Mouse (Mus musculus) neural tube, embryonic 10.5 days (tissue): Measurements from ENCODE around the gene Arap2.
A peak's percentile ranks its signal among the peaks of the same experiment; 100 is the strongest.

Experiments used
- DNase-seq: peaks from one replicate; pipeline ENCODE4 v3.0.0-alpha.2; 2017; ENCODE audit warnings: low spot score; ENCODE audit errors: extremely low spot score

Arap2 gene

DNA sequence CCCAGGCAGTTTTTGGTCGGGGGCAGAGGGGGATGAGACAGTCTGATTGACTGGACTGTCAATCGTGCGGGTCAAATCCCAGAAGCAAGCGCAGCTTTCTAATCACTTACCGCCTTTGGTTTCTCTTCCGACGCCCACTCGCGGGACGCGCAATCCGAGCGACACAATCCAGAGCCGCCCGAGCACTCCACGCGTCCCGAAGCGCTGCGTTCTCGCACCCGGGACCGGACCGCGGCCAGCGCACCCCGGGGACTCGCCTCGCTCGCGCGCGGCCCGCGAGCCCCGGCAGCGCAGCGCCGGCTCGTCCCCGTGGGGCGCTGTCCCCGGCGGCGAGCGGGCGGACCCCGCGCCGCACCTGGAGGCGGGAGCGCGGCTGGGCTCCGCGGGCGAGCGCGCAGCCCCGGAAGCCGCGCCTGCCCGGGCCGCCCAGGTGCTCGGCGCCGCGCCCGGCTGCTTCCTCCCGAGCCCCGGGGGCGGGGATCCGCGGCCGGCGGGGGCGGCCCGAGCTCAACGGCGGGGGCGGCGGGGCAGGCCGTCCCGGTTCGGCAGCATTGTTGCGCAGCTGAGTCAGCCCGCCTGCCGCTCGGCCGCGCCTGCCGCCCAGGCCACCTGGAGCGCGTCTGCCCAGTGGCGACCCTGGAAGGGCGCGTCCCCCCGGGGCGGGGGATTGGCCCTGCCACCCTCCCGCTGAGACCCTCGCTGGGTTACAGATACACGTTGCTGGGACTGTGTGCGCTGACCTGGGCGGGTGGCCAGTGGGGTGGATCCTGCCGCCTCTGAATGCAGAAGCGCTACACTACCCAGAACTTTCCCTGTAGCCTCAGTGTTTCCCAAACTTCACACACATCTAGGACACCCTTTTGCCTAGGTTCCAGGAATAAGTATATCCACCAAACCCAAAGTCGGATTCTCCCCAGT lies at the start of gene Arap2:
Arap2 (minus strand) TSS at position 376 of the 918 bp plus-strand sequence.
- DNase-seq, result peak; percentile 47

DNA sequence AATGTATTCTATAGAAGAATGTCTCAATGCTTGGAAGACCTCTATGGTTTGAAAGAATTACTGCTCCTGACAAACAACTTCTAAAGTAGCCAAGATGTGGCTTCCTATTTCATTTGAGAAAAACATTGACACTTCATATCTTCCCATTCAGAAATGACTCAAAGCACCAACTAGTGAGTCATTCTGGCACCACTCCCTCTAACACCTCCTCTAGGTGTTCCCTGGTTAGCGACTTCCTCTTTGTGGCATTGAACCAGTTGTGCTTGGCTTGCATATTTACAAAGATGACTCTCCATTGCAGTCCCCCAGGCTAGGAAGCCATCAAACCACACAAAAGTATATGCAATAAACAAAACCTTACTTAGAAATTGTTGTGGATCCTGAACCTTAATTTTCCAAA lies 49.8 kb upstream of the Arap2 start:
- no peak for DNase-seq

DNA sequence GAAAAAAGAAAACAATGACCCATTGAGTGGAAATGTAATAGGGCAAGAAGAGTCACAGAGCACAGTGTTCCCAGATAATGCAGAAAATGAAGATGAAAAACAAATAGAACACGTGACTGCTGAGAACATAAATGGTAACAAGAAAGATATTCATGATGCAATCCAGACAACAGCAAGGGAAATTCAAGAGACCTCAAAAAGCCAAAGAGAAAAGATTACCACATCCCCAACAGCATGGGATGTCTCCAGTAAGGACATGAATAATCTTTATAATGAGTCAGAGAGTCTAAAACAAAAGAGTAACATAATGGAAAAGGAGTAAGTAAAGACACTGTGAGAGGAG lies 48.1 kb upstream of the Arap2 start:
- no peak for DNase-seq

DNA sequence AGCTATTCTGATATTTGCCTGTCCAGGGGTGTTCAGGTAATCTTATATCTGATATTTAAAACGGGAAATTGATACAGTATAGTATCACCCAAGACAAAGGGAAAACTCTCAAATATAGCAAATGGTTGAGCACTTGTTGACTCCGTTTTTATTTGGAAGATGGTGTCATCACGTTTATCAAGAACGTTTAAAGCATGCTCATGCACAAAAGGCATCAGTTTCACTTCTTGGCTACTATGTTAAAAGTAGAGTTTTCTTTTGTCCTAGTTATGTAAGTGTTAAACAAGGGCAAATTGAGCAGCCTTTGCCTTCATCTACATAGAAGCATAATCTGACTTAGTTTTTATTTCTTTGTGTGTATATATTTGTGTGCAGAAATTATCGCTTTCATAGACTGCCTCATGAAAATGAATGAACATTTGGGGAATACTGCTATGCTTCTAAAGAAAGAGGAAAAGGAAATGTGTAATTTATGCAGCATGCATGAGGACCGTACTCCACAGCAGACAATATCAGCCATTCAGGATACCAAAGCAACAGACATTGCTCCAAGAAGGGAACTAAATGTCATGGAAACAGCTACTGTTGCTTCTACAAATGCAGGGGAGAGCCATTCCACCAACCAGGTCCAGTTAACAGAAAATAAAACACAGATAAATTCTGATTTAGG lies 47.6 kb upstream of the Arap2 start, which contains the start of gene Dthd1:
Dthd1 (plus strand) TSS at position 422 of the 670 bp plus-strand sequence.
- DNase-seq, result no peak

DNA sequence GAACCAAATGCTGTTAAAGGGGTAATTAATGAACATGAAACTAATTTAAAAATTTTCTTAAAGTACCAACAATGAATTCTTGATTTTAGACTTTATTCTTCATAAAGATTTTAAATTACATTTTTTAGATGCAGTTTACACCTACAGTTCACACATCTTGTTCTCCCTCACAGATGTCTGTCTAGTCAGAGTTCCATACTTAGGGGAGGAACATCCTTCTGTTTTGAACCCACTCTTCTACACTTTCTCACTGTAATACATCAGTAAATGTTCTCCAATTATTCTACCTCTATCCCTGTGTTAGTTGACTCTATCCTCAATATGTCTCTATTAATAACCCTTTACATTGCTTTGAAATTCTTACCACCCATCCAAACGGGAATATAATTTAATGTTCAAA lies 26.8 kb upstream of the Arap2 start:
- DNase-seq, result no peak

DNA sequence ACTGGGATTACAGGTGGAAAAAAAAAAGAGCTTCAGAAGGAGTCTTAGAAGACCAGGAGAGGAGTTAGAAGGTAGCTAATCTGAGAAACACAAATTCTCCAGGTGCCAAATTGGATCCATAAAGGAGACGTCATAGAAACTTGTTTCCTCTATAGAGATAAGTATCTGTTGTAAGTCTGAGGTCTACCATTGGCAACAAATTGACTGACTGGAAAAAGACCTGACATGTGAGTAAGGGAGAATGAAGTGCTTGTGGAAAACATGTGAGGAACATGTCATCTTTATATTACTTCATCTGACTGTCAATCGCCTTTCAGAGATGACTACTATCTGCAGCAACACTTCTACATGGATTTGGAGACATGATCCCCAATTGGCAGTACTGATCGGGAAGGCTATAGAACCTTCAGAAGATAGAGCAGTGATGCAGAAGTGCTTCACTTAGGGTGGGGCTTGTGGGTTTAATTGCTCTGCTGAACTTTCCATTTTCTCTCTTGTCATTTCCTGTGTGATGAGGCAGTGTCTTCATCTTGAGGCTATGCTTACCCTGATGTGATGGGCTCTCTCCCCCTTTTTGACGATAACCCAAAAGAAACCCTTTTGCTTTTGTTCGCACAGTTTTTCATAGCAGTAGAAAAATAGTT lies 25.1 kb upstream of the Arap2 start:
- DNase-seq, result no peak

DNA sequence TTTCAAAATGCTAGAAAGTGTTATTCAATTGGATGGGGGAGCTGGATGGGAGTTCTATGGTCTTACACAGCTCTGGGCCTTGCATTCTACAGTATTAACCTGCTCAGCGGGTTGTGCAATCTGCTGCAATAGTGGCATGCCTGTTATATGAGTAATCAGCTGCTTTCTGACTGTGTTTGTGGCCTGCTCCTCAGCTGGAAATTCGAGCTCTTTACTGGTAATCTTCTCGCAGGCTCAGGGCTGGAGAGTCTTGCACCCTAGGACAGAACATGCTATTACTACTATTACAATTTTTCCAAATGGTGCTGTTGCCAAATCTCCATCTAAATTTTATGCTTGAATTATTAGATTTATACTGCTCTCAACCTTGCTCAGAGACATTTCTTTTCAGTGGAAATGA lies 20.9 kb upstream of the Arap2 start:
- no peak for DNase-seq

DNA sequence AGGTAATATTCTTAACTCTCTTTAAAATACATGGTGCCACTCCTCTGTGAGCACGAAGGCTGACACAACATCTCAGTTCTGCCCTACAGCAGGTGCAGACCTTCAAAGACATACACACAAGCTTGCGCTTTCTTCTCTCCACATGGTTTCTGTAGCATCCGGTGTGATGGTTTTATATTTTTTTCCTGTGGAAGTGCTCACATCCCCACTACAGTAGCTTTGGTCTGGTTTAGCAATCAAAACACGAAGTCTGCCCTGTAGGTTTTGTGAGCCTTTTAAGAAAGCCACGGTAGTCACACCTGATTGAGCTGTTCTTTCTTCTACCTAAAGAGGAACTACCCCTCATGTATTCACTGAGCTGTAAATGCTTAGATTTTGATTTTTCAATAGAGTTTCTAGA lies 12.7 kb upstream of the Arap2 start:
- DNase-seq, result no peak

DNA sequence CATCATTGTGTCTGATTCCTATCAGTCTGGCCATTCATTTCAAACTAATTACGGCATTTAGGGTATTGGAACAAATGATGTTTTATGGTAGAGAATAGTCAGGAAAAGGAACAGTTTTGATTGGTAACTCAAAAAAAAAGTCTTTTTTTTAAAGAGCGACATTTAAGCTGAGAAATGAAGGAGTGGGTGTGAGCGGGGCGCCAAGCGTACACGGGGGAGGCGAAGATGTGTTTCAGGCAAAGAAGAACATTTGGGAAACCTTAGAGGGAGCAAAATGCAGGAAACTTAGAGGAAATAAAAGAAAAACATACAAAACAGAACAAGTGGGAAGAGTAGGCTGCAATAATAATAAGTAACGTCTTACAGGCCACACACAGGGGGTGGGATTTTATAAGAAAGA lies 11.8 kb upstream of the Arap2 start:
- DNase-seq, result no peak

DNA sequence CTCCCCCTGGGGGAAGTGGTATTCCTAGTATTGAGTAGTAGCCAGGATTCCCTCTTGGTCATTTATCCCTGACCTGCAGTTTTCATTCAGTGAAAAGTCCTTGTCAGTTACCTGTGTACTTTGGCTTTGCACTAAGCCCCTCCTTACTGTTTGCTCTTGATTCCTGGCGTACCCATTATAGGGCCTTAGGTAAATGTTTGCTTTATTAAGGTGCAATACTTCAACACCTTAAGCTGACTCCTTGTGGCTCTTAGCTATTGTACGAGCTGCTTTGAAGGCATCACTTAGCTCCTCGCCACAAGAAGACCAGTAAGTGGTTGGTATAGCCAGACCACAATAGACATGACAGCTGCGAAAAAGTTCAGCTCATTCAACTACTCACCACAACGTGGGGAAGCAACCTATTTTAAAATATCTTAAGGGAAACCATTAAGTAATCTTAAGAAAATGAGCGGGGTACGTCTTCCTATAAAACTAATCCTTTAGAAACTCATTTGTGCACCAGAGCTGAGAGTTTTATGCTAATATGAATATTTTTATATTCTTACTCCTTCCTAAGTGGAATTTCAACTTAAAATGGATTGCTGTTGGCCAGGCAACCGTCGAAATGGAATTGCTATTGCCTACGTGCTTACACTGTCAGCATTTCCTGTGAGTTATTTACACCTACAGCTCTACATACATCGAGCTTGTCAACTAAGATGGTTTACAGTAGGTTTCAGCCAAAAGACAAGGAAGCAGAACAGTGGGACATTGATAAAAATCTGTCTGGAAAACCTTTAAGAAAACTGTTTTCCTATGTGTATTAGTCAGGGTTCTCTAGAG lies 6.0 kb upstream of the Arap2 start:
- DNase-seq, result no peak

DNA sequence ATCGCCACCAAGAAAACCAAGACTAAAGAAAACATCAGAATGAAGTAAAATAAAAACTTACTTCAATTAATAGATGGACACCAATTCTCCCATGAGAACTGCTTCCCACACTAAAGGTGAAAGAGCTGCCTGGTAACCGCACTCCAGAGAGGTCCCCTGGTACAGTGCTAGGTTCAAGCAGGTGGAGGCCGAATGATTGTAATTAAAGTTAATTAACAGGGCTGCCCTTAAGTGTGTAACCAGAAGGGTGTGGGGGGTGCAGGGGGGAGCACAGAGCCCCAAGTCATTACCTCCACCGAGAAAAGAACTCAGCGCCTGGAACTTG lies 538 bp downstream of the Arap2 start:
- no peak for DNase-seq

DNA sequence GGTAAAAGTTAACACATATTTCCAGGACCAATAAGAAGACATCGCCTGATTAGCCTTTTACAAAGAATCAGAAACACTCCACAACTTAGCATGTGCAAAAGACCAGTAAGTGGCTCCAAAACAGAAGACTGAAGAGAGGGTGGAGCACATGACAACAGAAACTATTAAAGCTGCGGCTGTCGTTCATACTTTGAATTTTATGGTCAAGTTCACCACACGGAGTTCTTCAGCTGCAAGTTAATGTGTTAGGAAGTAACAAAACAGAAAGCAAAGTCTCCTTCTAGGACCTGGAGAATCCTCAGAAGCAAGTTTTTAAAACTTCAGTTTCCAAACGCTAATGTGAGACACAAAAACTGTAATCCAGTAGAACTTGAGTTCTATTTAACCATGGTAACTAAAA lies 1.8 kb downstream of the Arap2 start:
- DNase-seq, result no peak

DNA sequence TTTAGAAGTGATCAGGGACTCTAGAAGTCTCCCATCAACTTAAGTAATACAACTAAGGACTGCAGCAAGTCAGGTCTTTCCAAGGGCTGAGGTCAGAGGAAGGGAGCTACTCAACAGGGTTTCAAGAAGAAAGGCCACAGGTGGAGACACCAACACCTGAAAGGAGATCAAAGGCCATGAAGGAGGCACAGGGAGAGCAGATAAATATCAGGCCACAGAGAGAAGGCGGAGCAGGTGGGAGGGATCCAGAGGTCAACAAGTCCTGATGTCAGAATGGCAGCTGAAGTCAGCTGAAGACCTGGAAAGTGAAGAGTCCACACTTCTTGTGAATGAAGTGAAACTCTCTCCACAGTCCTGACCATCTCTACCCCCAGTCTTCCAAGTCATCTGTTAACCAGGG lies 2.9 kb downstream of the Arap2 start:
- DNase-seq, result no peak

DNA sequence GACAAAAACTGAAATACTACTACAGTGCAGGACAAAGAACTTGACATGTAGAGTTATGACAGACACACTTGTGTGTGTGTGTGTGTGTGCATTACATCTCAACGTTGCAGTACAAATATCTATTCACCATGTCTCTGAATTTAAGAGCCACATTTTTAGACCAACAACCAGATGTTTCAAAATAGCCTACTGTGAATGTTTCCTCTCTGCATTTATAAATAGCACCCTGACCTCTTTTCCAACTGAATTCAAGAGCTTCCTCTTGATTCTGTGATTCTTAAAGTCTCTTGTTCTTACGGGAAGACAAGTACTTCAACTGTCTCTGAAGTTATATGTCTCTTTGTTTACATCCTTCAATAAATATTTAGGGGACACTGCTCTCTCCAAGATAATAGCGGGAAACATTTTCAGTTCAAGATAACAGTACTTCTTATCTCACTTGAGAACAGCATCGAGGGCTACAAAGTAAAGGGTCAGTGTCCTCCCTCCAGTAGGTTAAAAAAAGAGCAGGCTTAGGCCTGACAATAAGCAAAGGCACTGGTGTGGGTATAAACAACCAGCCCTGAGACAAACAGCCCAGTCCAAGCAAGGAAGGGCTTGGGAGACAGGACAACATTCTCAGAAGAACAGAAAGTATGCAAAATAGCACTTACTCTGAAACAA lies 3.5 kb downstream of the Arap2 start:
- DNase-seq, result no peak

DNA sequence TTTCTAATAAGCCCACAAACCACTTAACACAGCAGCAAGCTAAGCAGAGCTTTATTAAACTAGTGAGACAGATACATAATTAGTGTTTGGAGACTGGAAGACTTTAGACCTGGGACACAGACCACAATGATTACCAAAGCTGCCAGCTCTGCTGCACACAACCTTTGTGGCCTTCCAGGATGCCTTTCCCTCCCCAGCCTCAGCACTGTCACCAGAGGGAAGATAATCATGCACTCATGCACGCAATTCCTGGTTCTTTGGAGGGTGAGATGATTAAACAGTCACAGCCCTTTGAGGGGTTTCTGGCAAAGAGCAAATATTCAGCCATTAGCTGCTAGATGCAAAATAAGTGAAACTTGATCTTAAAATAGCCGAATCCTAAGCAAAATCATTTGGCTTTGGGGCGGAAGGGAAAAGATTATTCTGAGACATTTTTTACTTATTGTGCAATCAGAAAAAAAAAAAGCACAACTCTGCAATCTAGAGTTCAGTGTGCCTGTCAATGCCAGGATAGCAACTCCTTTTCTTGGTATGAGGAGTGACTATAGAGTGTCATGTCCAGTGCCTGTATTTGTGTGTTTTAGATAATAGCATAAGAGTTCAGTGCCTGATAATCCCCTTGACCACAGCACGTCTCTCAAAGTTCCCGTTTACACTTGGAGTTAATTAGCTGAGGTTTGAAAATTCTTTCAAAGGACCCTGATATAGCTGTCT lies 5.0 kb downstream of the Arap2 start:
- no peak for DNase-seq

DNA sequence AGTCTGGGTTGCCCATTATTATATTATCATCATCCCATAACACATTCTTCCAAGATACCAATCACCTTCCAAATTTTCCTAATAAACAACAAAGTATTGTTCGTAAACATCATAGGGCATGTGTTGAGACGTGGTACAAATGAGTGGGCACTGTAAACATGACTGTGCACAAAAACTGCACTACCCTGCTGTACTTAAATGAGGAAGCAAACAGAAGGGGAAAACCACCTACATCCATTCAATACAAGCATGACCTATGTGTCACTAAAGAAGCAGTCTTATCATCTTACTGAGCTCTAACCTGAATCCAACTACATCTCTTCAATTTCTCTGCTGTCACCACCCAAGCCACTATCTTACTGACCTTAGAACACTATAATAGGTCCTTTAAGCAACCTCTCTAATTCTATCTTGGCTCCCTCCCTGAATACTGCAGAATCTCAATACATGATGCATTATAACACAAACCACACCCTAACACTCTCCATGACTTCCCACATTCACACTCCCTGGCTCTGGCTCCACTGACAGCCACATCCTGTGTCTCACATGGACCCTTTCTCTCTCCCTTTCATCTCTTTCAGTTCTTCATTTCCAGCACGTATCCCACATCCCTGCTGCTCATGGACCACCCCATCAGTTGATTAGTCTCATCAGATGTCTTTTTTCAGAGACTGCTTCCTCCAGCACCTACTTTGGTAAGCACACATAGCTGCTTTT lies 10.0 kb downstream of the Arap2 start:
- DNase-seq, result no peak

DNA sequence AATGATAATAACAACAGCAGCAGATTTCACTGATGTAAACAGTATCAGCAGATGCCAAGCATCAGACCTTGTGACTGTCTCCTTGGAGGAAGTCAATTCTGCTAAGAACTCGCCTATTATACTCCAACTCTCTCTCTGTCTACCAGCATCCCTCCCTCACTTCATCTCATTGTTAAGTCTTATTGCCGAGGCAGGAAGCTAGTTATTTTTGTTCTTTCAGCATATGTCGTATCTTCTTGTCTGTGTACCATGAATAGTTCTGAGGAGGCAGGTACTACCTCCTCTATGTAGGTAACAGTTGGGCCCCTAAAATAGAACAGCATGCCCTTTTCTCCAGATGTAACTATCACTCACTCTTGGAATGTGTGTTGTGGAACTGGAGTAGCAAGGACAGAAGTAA lies 13.0 kb downstream of the Arap2 start:
- no peak for DNase-seq

DNA sequence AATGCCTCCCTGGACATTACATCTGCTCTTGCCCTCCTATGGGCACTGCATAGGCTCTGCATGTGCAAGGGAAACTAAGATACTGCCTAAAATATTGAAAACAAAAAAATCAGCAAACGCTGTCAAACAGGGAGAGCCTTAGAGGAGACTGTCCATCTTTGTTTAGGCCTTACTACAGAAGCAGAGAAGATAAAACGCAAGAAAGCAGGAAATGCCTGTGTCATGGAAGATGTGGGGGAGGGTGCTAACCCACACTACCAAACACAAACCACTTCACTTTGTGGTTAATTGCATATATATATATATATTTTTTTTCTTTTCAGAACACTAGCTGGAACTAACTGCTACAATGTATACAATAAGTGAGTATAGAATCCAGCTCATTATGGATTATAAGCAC lies 14.3 kb downstream of the Arap2 start:
- no peak for DNase-seq

DNA sequence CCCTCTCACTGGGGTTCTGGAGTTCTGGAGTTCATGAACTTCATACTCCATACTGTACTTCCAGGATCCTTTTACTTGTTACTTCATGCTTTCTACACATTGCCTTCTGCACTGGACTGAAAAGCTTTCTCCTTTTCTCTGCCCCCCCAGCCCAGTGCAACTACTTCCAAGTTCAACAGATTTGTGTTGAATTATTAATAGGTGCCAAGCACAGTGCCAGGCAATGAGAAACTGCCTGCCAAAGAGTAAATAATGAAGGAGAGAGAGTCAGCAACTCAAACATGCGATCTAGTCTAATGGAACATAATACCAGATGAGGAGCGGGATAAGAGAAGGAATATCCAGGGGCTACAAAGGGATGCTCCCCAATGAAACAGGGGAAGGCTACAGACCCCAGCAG lies 17.8 kb downstream of the Arap2 start:
- no peak for DNase-seq
